Mouse (Mus musculus) limb, embryonic 13.5 days (tissue): ENCODE measurements around the gene Fam222b. TPM values are rescaled to one million over a fixed set of nuclear protein-coding genes. Genes with fewer than 3 reads are reported as not detected.

Experiments
- ATAC-seq: fragments of 200-750 bp; cut with Nextera tagmentation; 2 replicates; pipeline ENCODE4 v1.8.0; 2017; ENCODE audit warnings: low read depth, moderate number of reproducible peaks, moderate TSS enrichment; ENCODE audit not compliant: low FRiP score
- H3K27ac ChIP-seq: fragments of 300-500 bp; sonication (generic); 2 replicates; pipeline ENCODE4 v1.5.1; 2015; ENCODE audit warnings: inconsistent platforms, mild to moderate bottlenecking, moderate library complexity
- H3K27me3 ChIP-seq: fragments of 300-500 bp; sonication (generic); 2 replicates; pipeline ENCODE4 v1.6.1; 2015; ENCODE audit warnings: mild to moderate bottlenecking, inconsistent platforms
- H3K36me3 ChIP-seq: fragments of 300-500 bp; sonication (generic); 2 replicates; pipeline ENCODE4 v1.6.1; 2015; ENCODE audit warnings: inconsistent platforms, mild to moderate bottlenecking, moderate library complexity
- H3K4me1 ChIP-seq: fragments of 300-500 bp; sonication (generic); 2 replicates; pipeline ENCODE4 v1.6.1; 2015; ENCODE audit warnings: inconsistent platforms
- H3K4me2 ChIP-seq: fragments of 300-500 bp; sonication (generic); replicated peaks from 2 replicates; pipeline ENCODE4 v1.6.1; 2015; ENCODE audit warnings: inconsistent platforms, mild to moderate bottlenecking, moderate library complexity
- H3K4me3 ChIP-seq: fragments of 300-500 bp; sonication (generic); 2 replicates; pipeline ENCODE4 v1.5.1; 2015; ENCODE audit warnings: moderate library complexity, mild to moderate bottlenecking, inconsistent platforms
- H3K9ac ChIP-seq: fragments of 300-500 bp; sonication (generic); 2 replicates; pipeline ENCODE4 v1.6.1; 2015; ENCODE audit warnings: mild to moderate bottlenecking, inconsistent platforms
- H3K9me3 ChIP-seq: fragments of 300-500 bp; sonication (generic); 2 replicates; pipeline ENCODE4 v1.6.1; 2016; ENCODE audit warnings: inconsistent platforms
- WGBS: fragments of 180-500 bp; shearing (Covaris S2); methylation state at CpG from one replicate; pipeline ENCODE4 v1.1.7; 2015; 5-methylcytosine and 5-hydroxymethylcytosine counted together
- polyA plus RNA-seq: library from polyadenylated mRNA; unstranded; fragments of >200 nt; fragmentation: Nextera tagmentation; extraction: Ambion mirVana; gene quantifications from 2 replicates; pipeline ENCODE4 v1.2.1, GENCODE M21; 2015

Fam222b gene
- polyA plus RNA-seq, 1 experiment from 2014 or later = 16.1 TPM

GRCm38 (mm10) chr11:78146168-78146567 lies 51.7 kb downstream of the Fam222b start:
- H3K9me3 ChIP-seq = no peaks in the 10 kb centered on the region
- ATAC-seq = no peak
- peaks cover 78% of the 10 kb centered on the region for H3K36me3 ChIP-seq
- 79% methylated on average over 5 of the region's 5 CpGs for whole genome bisulfite sequencing
- no peaks in the 10 kb centered on the region for H3K27me3 ChIP-seq
- no peak overlapping the region for H3K4me2 ChIP-seq
- no peak overlapping the region for H3K4me3 ChIP-seq
- no peaks in the 10 kb centered on the region for H3K4me1 ChIP-seq
- no peak overlapping the region for H3K27ac ChIP-seq
- no peak overlapping the region for H3K9ac ChIP-seq

- H3K4me2 ChIP-seq = no peak overlapping the region
- no peak overlapping the region for H3K27ac ChIP-seq
- no peak overlapping the region for H3K9ac ChIP-seq
- H3K9me3 ChIP-seq = no peaks in the 10 kb centered on the region
- ATAC-seq = no peak
- H3K4me1 ChIP-seq = no peaks in the 10 kb centered on the region
- WGBS = 88% methylated on average over 6 of the region's 6 CpGs
- no peak overlapping the region for H3K4me3 ChIP-seq
- H3K36me3 ChIP-seq = peaks cover 83% of the 10 kb centered on the region
- no peaks in the 10 kb centered on the region for H3K27me3 ChIP-seq
Observed at GRCm38 (mm10) chr11:78146707-78147543, 52.5 kb downstream of the Fam222b start.

GRCm38 (mm10) chr11:78151161-78151560 lies 56.7 kb downstream of the Fam222b start:
- H3K4me1 ChIP-seq = peaks cover 13% of the 10 kb centered on the region
- 24% methylated on average over 1 of the region's 1 CpGs for WGBS
- H3K9me3 ChIP-seq = no peaks in the 10 kb centered on the region
- no peaks in the 10 kb centered on the region for H3K27me3 ChIP-seq
- no peak for ATAC-seq
- H3K9ac ChIP-seq = no peak overlapping the region
- H3K36me3 ChIP-seq = peaks cover 89% of the 10 kb centered on the region
- no peak overlapping the region for H3K4me2 ChIP-seq
- no peak overlapping the region for H3K4me3 ChIP-seq
- H3K27ac ChIP-seq = no peak overlapping the region

GRCm38 (mm10) chr11:78152299-78153231 lies 58.1 kb downstream of the Fam222b start:
- H3K4me1 ChIP-seq = peaks cover 18% of the 10 kb centered on the region
- H3K4me2 ChIP-seq = no peak overlapping the region
- no peak for ATAC-seq
- H3K27me3 ChIP-seq = no peaks in the 10 kb centered on the region
- H3K27ac ChIP-seq = peak overlapping the region; percentile 53; the same call in 1 of the 2 replicates
- peaks cover 89% of the 10 kb centered on the region for H3K36me3 ChIP-seq
- no peaks in the 10 kb centered on the region for H3K9me3 ChIP-seq
- no peak overlapping the region for H3K9ac ChIP-seq
- H3K4me3 ChIP-seq = no peak overlapping the region
- 51% methylated on average over 9 of the region's 9 CpGs for WGBS

- Histone ChIP-seq H3K27ac (no peak overlapping the region), H3K4me2 (no peak overlapping the region), H3K9me3 (no peaks in the 10 kb centered on the region), H3K4me1 (peaks cover 25% of the 10 kb centered on the region), H3K9ac (0 out of 2 replicates have a peak overlapping the region, but pooled peaks have one; percentile 19), H3K4me3 (no peak overlapping the region), H3K36me3 (peaks cover 91% of the 10 kb centered on the region), H3K27me3 (no peaks in the 10 kb centered on the region)
- WGBS = 88% methylated on average over 13 of the region's 13 CpGs
- ATAC-seq = 0 out of 2 replicates have a peak, but pooled peaks have one; percentile 28
Observed at GRCm38 (mm10) chr11:78153778-78154177, 59.3 kb downstream of the Fam222b start.

GRCm38 (mm10) chr11:78155674-78156073 lies 61.2 kb downstream of the Fam222b start:
- H3K27me3 ChIP-seq = no peaks in the 10 kb centered on the region
- peaks cover 92% of the 10 kb centered on the region for H3K36me3 ChIP-seq
- no peak overlapping the region for H3K4me3 ChIP-seq
- WGBS = 78% methylated on average over 5 of the region's 5 CpGs
- ATAC-seq = no peak
- no peak overlapping the region for H3K9ac ChIP-seq
- H3K27ac ChIP-seq = peak overlapping the region; percentile 64
- H3K4me2 ChIP-seq = no peak overlapping the region
- peaks cover 39% of the 10 kb centered on the region for H3K4me1 ChIP-seq
- H3K9me3 ChIP-seq = no peaks in the 10 kb centered on the region

- no peak overlapping the region for H3K4me2 ChIP-seq
- H3K9me3 ChIP-seq = no peaks in the 10 kb centered on the region
- H3K9ac ChIP-seq = no peak overlapping the region
- peaks cover 45% of the 10 kb centered on the region for H3K4me1 ChIP-seq
- H3K36me3 ChIP-seq = peaks cover 92% of the 10 kb centered on the region
- no peak overlapping the region for H3K4me3 ChIP-seq
- WGBS = 54% methylated on average over 6 of the region's 6 CpGs
- no peak for ATAC-seq
- no peaks in the 10 kb centered on the region for H3K27me3 ChIP-seq
- H3K27ac ChIP-seq = no peak overlapping the region
Observed at GRCm38 (mm10) chr11:78156156-78156699, 61.8 kb downstream of the Fam222b start.

- no peaks in the 10 kb centered on the region for H3K27me3 ChIP-seq
- H3K27ac ChIP-seq = no peak overlapping the region
- H3K9me3 ChIP-seq = no peaks in the 10 kb centered on the region
- 0 out of 2 replicates have a peak overlapping the region, but pooled peaks have one; percentile 11 for H3K4me2 ChIP-seq
- H3K4me3 ChIP-seq = no peak overlapping the region
- peaks cover 79% of the 10 kb centered on the region for H3K36me3 ChIP-seq
- peak; percentile 30; the same call in 1 of the 2 replicates for ATAC-seq
- WGBS = 35% methylated on average over 2 of the region's 2 CpGs
- no peak overlapping the region for H3K9ac ChIP-seq
- H3K4me1 ChIP-seq = peaks cover 54% of the 10 kb centered on the region
Observed at GRCm38 (mm10) chr11:78159096-78159495, 64.6 kb downstream of the Fam222b start.

- Histone ChIP-seq H3K4me1 (peaks cover 54% of the 10 kb centered on the region), H3K27ac (peak overlapping the region; percentile 45; the same call in 1 of the 2 replicates), H3K4me3 (no peak overlapping the region), H3K9me3 (no peaks in the 10 kb centered on the region), H3K9ac (no peak overlapping the region), H3K36me3 (peaks cover 74% of the 10 kb centered on the region), H3K4me2 (0 out of 2 replicates have a peak overlapping the region, but pooled peaks have one; percentile 11), H3K27me3 (no peaks in the 10 kb centered on the region)
- no peak for ATAC-seq
- 76% methylated on average over 7 of the region's 7 CpGs for WGBS
Observed at GRCm38 (mm10) chr11:78159557-78159956, 65.1 kb downstream of the Fam222b start.

GRCm38 (mm10) chr11:78160171-78160570 lies 65.7 kb downstream of the Fam222b start:
- no peak for ATAC-seq
- peaks cover 54% of the 10 kb centered on the region for H3K4me1 ChIP-seq
- no peak overlapping the region for H3K4me2 ChIP-seq
- WGBS = 88% methylated on average over 18 of the region's 18 CpGs
- no peak overlapping the region for H3K9ac ChIP-seq
- no peak overlapping the region for H3K4me3 ChIP-seq
- no peaks in the 10 kb centered on the region for H3K9me3 ChIP-seq
- no peaks in the 10 kb centered on the region for H3K27me3 ChIP-seq
- 0 out of 2 replicates have a peak overlapping the region, but pooled peaks have one; percentile 45 for H3K27ac ChIP-seq
- peaks cover 68% of the 10 kb centered on the region for H3K36me3 ChIP-seq

GRCm38 (mm10) chr11:78160675-78161074 lies 66.2 kb downstream of the Fam222b start:
- H3K27ac ChIP-seq = no peak overlapping the region
- no peak overlapping the region for H3K9ac ChIP-seq
- peaks cover 55% of the 10 kb centered on the region for H3K4me1 ChIP-seq

More at GRCm38 (mm10) chr11:78160675-78161074, 66.2 kb downstream of the Fam222b start:
- WGBS = 88% methylated on average over 3 of the region's 3 CpGs
- H3K9me3 ChIP-seq = no peaks in the 10 kb centered on the region
- H3K4me2 ChIP-seq = 0 out of 2 replicates have a peak overlapping the region, but pooled peaks have one; percentile 91
- H3K4me3 ChIP-seq = no peak overlapping the region
- no peaks in the 10 kb centered on the region for H3K27me3 ChIP-seq
- peaks cover 63% of the 10 kb centered on the region for H3K36me3 ChIP-seq
- no peak for ATAC-seq
